Mouse (Mus musculus): ENCODE measurements around the gene Scamp1. TPM values are rescaled to one million over a fixed set of nuclear protein-coding genes. Genes with fewer than 3 reads are reported as not detected.
A peak's percentile ranks its signal among the peaks of the same experiment; 100 is the strongest.

The Scamp1 gene
- polyA plus RNA-seq, 1 experiment from 2014 or later = 9.3 TPM

DNA sequence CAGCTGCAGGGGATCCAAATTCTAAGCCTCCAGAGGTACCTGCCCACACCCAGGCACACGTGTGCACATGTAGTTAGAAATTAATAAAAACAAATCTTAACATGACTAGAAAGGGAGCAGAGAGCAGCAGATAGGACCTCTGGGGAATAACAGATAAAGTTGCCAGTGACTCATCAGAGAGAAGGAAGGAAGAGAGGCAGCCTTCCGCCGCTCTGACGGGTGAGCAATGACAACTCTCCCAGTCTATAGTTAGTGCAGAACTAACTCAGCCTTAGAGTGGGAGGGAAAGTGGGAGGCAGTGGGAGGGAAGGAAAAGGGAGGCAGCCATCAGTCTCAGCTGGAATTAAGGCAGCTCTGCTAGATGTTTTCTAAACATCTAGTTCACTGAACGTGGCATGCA, 21.7 kb downstream of the Scamp1 start:
- WGBS (ENCODE audit: insufficient replicate concordance) = 15% methylated on average over 5 of the region's 5 CpGs

DNA sequence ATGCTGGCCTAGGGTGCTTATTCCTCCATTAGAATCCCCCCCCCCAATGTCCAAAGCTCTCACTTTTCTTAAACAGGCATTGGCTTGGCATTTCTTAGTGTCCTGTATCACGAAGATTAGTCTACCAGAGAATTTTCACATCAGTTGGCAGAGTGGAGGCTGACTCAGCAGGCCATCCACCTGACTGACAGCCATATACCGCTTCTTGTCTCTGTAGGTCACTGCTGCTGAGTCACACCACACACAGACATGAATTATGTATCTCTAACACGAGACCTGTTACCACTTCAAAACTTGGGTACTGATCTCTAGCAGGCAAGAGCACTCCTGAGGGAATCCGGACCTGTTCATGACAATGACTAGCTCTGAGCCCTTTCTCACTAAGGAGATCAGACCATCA, 23.1 kb downstream of the Scamp1 start:
- H3K9ac ChIP-seq (ENCODE audit: low read depth, low read length) = peak overlapping the region; percentile 5; the same call in 1 of the 2 replicates
- 37% methylated on average over 4 of the region's 4 CpGs for WGBS (ENCODE audit: insufficient replicate concordance)
- H3K4me3 ChIP-seq (ENCODE audit: low read depth, low read length) = no peak overlapping the region
- no peaks in the 10 kb centered on the region for H3K9me3 ChIP-seq (replicated peaks; ENCODE audit: control insufficient read depth, low read length)
- H3K27ac ChIP-seq (ENCODE audit: low read length) = peak overlapping the region; percentile 72
- peak; percentile 77 for ATAC-seq (ENCODE audit: low read depth)
- H3K4me1 ChIP-seq (ENCODE audit: control insufficient read depth, low read depth, low read length) = peaks cover 28% of the 10 kb centered on the region
- H3K27me3 ChIP-seq (ENCODE audit: control insufficient read depth, insufficient read depth, low read depth, low read length) = no peaks in the 10 kb centered on the region
- H3K4me2 ChIP-seq (ENCODE audit: low read depth, low read length) = no peak overlapping the region
- no peaks in the 10 kb centered on the region for H3K36me3 ChIP-seq (ENCODE audit: control insufficient read depth, insufficient read depth)

More for the DNA sequence above, 21.7 kb downstream of the Scamp1 start:
- no peaks in the 10 kb centered on the region for H3K36me3 ChIP-seq (ENCODE audit: control insufficient read depth, insufficient read depth)
- ATAC-seq (ENCODE audit: low read depth) = peak; percentile 83
- no peak overlapping the region; the same call in 1 of the 2 replicates for H3K4me3 ChIP-seq (ENCODE audit: low read depth, low read length)
- H3K9ac ChIP-seq (ENCODE audit: low read depth, low read length) = no peak overlapping the region
- no peaks in the 10 kb centered on the region for H3K27me3 ChIP-seq (ENCODE audit: control insufficient read depth, insufficient read depth, low read depth, low read length)
- H3K27ac ChIP-seq (ENCODE audit: low read length) = peak overlapping the region; percentile 72; the same call in 1 of the 2 replicates
- no peaks in the 10 kb centered on the region for H3K9me3 ChIP-seq (replicated peaks; ENCODE audit: control insufficient read depth, low read length)
- peak overlapping the region; percentile 12; the same call in 1 of the 2 replicates for H3K4me2 ChIP-seq (ENCODE audit: low read depth, low read length)
- peaks cover 32% of the 10 kb centered on the region for H3K4me1 ChIP-seq (ENCODE audit: control insufficient read depth, low read depth, low read length)

DNA sequence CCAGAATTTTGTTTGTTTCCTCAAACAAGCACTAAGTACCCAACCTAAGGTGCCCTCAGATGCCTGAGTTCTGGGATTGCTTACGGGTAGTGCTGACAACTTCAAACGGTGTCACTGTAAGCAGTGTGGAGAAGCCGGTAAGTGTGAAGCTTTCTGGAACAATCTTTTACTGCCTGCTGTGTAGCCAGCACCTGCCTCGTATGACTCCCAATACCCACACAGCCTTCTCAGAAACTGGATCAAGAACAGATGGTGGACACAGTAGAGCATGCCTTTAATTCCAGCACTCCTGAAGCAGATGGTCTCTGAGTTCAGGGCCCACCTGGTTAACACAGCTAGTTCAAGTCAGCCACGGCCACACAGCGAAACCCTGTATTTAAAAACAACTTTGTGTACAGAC, 24.0 kb downstream of the Scamp1 start:
- no peak overlapping the region for H3K27ac ChIP-seq (ENCODE audit: low read length)
- no peaks in the 10 kb centered on the region for H3K36me3 ChIP-seq (ENCODE audit: control insufficient read depth, insufficient read depth)
- peaks cover 31% of the 10 kb centered on the region for H3K4me1 ChIP-seq (ENCODE audit: control insufficient read depth, low read depth, low read length)
- H3K27me3 ChIP-seq (ENCODE audit: control insufficient read depth, insufficient read depth, low read depth, low read length) = no peaks in the 10 kb centered on the region
- H3K9ac ChIP-seq (ENCODE audit: low read depth, low read length) = no peak overlapping the region
- H3K9me3 ChIP-seq (replicated peaks; ENCODE audit: control insufficient read depth, low read length) = no peaks in the 10 kb centered on the region
- H3K4me3 ChIP-seq (ENCODE audit: low read depth, low read length) = no peak overlapping the region
- no peak overlapping the region for H3K4me2 ChIP-seq (ENCODE audit: low read depth, low read length)
- 77% methylated on average over 6 of the region's 6 CpGs for WGBS (ENCODE audit: insufficient replicate concordance)
- ATAC-seq (ENCODE audit: low read depth) = no peak

GRCm38 (mm10) chr13:94260961-94261360, 24.7 kb downstream of the Scamp1 start:
- no peak overlapping the region for H3K27ac ChIP-seq (ENCODE audit: low read length)
- no peak for ATAC-seq (ENCODE audit: low read depth)

GRCm38 (mm10) chr13:94259210-94259609, 26.4 kb downstream of the Scamp1 start:
- H3K4me3 ChIP-seq (ENCODE audit: low read depth, low read length) = no peak overlapping the region
- no peak overlapping the region for H3K27ac ChIP-seq (ENCODE audit: low read length)
- peaks cover 31% of the 10 kb centered on the region for H3K4me1 ChIP-seq (ENCODE audit: control insufficient read depth, low read depth, low read length)
- H3K27me3 ChIP-seq (ENCODE audit: control insufficient read depth, insufficient read depth, low read depth, low read length) = no peaks in the 10 kb centered on the region
- peak; percentile 41 for ATAC-seq (ENCODE audit: low read depth)
- WGBS (ENCODE audit: insufficient replicate concordance) = 18% methylated on average over 5 of the region's 5 CpGs
- H3K4me2 ChIP-seq (ENCODE audit: low read depth, low read length) = peak overlapping the region; percentile 12; the same call in 1 of the 2 replicates
- H3K9me3 ChIP-seq (replicated peaks; ENCODE audit: control insufficient read depth, low read length) = no peaks in the 10 kb centered on the region
- H3K9ac ChIP-seq (ENCODE audit: low read depth, low read length) = no peak overlapping the region
- H3K36me3 ChIP-seq (ENCODE audit: control insufficient read depth, insufficient read depth) = no peaks in the 10 kb centered on the region

More at GRCm38 (mm10) chr13:94260961-94261360, 24.7 kb downstream of the Scamp1 start:
- Histone ChIP-seq H3K4me1 (ENCODE audit: control insufficient read depth, low read depth, low read length) (peaks cover 31% of the 10 kb centered on the region), H3K27me3 (ENCODE audit: control insufficient read depth, insufficient read depth, low read depth, low read length) (no peaks in the 10 kb centered on the region), H3K9me3 (replicated peaks; ENCODE audit: control insufficient read depth, low read length) (no peaks in the 10 kb centered on the region), H3K4me2 (ENCODE audit: low read depth, low read length) (no peak overlapping the region), H3K9ac (ENCODE audit: low read depth, low read length) (no peak overlapping the region), H3K4me3 (ENCODE audit: low read depth, low read length) (no peak overlapping the region), H3K36me3 (ENCODE audit: control insufficient read depth, insufficient read depth) (no peaks in the 10 kb centered on the region)
- WGBS (ENCODE audit: insufficient replicate concordance) = 83% methylated on average over 8 of the region's 8 CpGs

DNA sequence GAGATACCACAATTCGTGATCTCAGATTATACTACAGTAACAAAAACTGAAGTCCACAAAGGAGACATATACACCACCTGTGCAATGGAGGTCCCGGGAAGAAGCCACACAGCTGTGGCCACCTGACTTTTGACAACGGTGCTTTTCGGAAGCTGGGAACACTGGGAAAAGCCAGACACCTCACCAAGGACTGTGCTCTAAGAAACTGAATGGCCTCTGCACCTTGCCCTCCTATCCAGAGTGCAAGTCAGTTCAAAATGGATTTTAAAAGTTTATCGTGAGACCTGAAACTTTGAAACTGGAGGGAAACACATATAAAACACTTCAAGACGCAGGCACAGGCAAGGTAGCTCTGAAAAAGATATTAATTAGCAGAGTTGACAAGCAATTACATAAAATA, 27.1 kb downstream of the Scamp1 start:
- Histone ChIP-seq H3K27me3 (ENCODE audit: control insufficient read depth, insufficient read depth, low read depth, low read length) (no peaks in the 10 kb centered on the region), H3K4me3 (ENCODE audit: low read depth, low read length) (no peak overlapping the region), H3K27ac (ENCODE audit: low read length) (no peak overlapping the region), H3K9ac (ENCODE audit: low read depth, low read length) (no peak overlapping the region), H3K36me3 (ENCODE audit: control insufficient read depth, insufficient read depth) (no peaks in the 10 kb centered on the region), H3K9me3 (replicated peaks; ENCODE audit: control insufficient read depth, low read length) (no peaks in the 10 kb centered on the region), H3K4me1 (ENCODE audit: control insufficient read depth, low read depth, low read length) (peaks cover 24% of the 10 kb centered on the region), H3K4me2 (ENCODE audit: low read depth, low read length) (no peak overlapping the region)
- ATAC-seq (ENCODE audit: low read depth) = no peak
- 78% methylated on average over 6 of the region's 6 CpGs for WGBS (ENCODE audit: insufficient replicate concordance)

- ATAC-seq (ENCODE audit: low read depth) = no peak
- Histone ChIP-seq H3K27ac (ENCODE audit: low read length) (no peak overlapping the region), H3K9me3 (replicated peaks; ENCODE audit: control insufficient read depth, low read length) (no peaks in the 10 kb centered on the region), H3K4me3 (ENCODE audit: low read depth, low read length) (no peak overlapping the region), H3K4me2 (ENCODE audit: low read depth, low read length) (no peak overlapping the region), H3K4me1 (ENCODE audit: control insufficient read depth, low read depth, low read length) (peaks cover 16% of the 10 kb centered on the region), H3K36me3 (ENCODE audit: control insufficient read depth, insufficient read depth) (no peaks in the 10 kb centered on the region), H3K9ac (ENCODE audit: low read depth, low read length) (no peak overlapping the region), H3K27me3 (ENCODE audit: control insufficient read depth, insufficient read depth, low read depth, low read length) (no peaks in the 10 kb centered on the region)
- 36% methylated on average over 2 of the region's 2 CpGs for WGBS (ENCODE audit: insufficient replicate concordance)
Observed at GRCm38 (mm10) chr13:94257711-94258110, 27.9 kb downstream of the Scamp1 start.

- H3K27me3 ChIP-seq (ENCODE audit: control insufficient read depth, insufficient read depth, low read depth, low read length) = no peaks in the 10 kb centered on the region
- H3K4me1 ChIP-seq (ENCODE audit: control insufficient read depth, low read depth, low read length) = peaks cover 12% of the 10 kb centered on the region
- H3K9ac ChIP-seq (ENCODE audit: low read depth, low read length) = no peak overlapping the region
- ATAC-seq (ENCODE audit: low read depth) = no peak
- no peaks in the 10 kb centered on the region for H3K36me3 ChIP-seq (ENCODE audit: control insufficient read depth, insufficient read depth)
- no peak overlapping the region for H3K27ac ChIP-seq (ENCODE audit: low read length)
- H3K9me3 ChIP-seq (replicated peaks; ENCODE audit: control insufficient read depth, low read length) = no peaks in the 10 kb centered on the region
- 82% methylated on average over 2 of the region's 2 CpGs for WGBS (ENCODE audit: insufficient replicate concordance)
- H3K4me3 ChIP-seq (ENCODE audit: low read depth, low read length) = no peak overlapping the region
- no peak overlapping the region for H3K4me2 ChIP-seq (ENCODE audit: low read depth, low read length)
Observed at GRCm38 (mm10) chr13:94255176-94255575, 30.5 kb downstream of the Scamp1 start.

DNA sequence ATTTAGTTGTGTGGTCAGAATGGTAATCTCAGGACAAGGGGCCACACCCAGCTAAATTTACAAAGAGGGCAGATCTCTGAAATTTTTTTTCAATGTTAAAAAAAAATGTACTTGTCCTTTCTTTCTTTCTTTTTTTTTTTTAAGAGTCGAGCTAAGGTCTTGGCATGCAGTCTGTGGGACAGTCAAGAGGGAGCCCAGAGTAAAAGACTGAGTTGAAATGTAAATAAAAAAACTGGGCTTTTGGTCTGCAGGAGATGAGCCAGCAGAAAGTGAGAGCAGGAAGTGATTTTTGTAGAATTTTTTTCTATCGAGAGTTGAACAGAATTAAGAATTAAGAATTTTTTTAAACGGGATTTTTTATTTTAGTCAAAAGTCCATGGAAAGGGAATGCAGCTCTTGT, 31.4 kb downstream of the Scamp1 start:
- Histone ChIP-seq H3K27ac (ENCODE audit: low read length) (no peak overlapping the region), H3K36me3 (ENCODE audit: control insufficient read depth, insufficient read depth) (no peaks in the 10 kb centered on the region), H3K9me3 (replicated peaks; ENCODE audit: control insufficient read depth, low read length) (no peaks in the 10 kb centered on the region), H3K27me3 (ENCODE audit: control insufficient read depth, insufficient read depth, low read depth, low read length) (no peaks in the 10 kb centered on the region), H3K4me3 (ENCODE audit: low read depth, low read length) (no peak overlapping the region), H3K4me2 (ENCODE audit: low read depth, low read length) (no peak overlapping the region), H3K9ac (ENCODE audit: low read depth, low read length) (no peak overlapping the region), H3K4me1 (ENCODE audit: control insufficient read depth, low read depth, low read length) (peaks cover 10% of the 10 kb centered on the region)
- WGBS (ENCODE audit: insufficient replicate concordance) = 59% methylated on average over 3 of the region's 3 CpGs
- no peak for ATAC-seq (ENCODE audit: low read depth)
